Mouse (Mus musculus): ENCODE results near the gene Itgb6. TPM values are rescaled to one million over a fixed set of nuclear protein-coding genes. Genes with fewer than 3 reads are reported as not detected.

The Itgb6 gene
- polyA plus RNA-seq (2014; fragmentation: Nextera tagmentation; extraction: Ambion mirVana), result 3.4 and 8.9 TPM in 2 replicates

- ATAC-seq (ENCODE audit: low FRiP score, low TSS enrichment), result no peak
- H3K36me3 ChIP-seq (ENCODE audit: control insufficient read depth, insufficient read depth, low read length), result no peaks in the 10 kb centered on the region
- no peaks in the 10 kb centered on the region for H3K27me3 ChIP-seq (ENCODE audit: control insufficient read depth, insufficient read depth, low read length)
- H3K4me3 ChIP-seq (ENCODE audit: low read length), result no peak within 1 kb of the TSS
- H3K4me2 ChIP-seq (replicated peaks; ENCODE audit: low read depth, low read length), result no peak within 1 kb of the TSS
- H3K27ac ChIP-seq (ENCODE audit: low read depth, low read length), result no peak within 1 kb of the TSS
- H3K9ac ChIP-seq (ENCODE audit: low read depth, low read length), result no peak within 1 kb of the TSS
- H3K9me3 ChIP-seq (ENCODE audit: control insufficient read depth, low read length), result no peaks in the 10 kb centered on the region
- H3K4me1 ChIP-seq (ENCODE audit: control insufficient read depth, insufficient read depth, low read length), result 0 out of 2 replicates have a peak, but pooled peaks cover 1% of the 10 kb centered on the region
- WGBS, result 77% methylated on average over 14 of the region's 14 CpGs
These were observed at the start of gene Itgb6 for GRCm38 (mm10) chr2:60722514-60722913. Gene Itgb6, minus strand, starts transcription at chr2:60722643.

- Histone ChIP-seq H3K4me1 (ENCODE audit: control insufficient read depth, insufficient read depth, low read length) (no peaks in the 10 kb centered on the region), H3K27ac (ENCODE audit: low read depth, low read length) (no peak overlapping the region), H3K9me3 (ENCODE audit: control insufficient read depth, low read length) (peaks cover 6% of the 10 kb centered on the region), H3K36me3 (ENCODE audit: control insufficient read depth, insufficient read depth, low read length) (peaks cover 56% of the 10 kb centered on the region), H3K4me3 (ENCODE audit: low read length) (no peak overlapping the region), H3K9ac (ENCODE audit: low read depth, low read length) (no peak overlapping the region), H3K27me3 (ENCODE audit: control insufficient read depth, insufficient read depth, low read length) (no peaks in the 10 kb centered on the region), H3K4me2 (replicated peaks; ENCODE audit: low read depth, low read length) (no peak overlapping the region)
- ATAC-seq (ENCODE audit: low FRiP score, low TSS enrichment), result no peak
- 71% methylated on average over 8 of the region's 8 CpGs for WGBS
These were observed 44.0 kb upstream of the Itgb6 start for GRCm38 (mm10) chr2:60766420-60766819.

- Histone ChIP-seq H3K27me3 (ENCODE audit: control insufficient read depth, insufficient read depth, low read length) (no peaks in the 10 kb centered on the region), H3K36me3 (ENCODE audit: control insufficient read depth, insufficient read depth, low read length) (peaks cover 46% of the 10 kb centered on the region; the same call in 1 of the 2 replicates), H3K4me3 (ENCODE audit: low read length) (no peak overlapping the region), H3K9ac (ENCODE audit: low read depth, low read length) (no peak overlapping the region), H3K4me1 (ENCODE audit: control insufficient read depth, insufficient read depth, low read length) (no peaks in the 10 kb centered on the region), H3K4me2 (replicated peaks; ENCODE audit: low read depth, low read length) (no peak overlapping the region), H3K27ac (ENCODE audit: low read depth, low read length) (no peak overlapping the region), H3K9me3 (ENCODE audit: control insufficient read depth, low read length) (no peaks in the 10 kb centered on the region)
- 83% methylated on average over 9 of the region's 9 CpGs for WGBS
- ATAC-seq (ENCODE audit: low FRiP score, low TSS enrichment), result no peak
These were observed 33.8 kb upstream of the Itgb6 start for GRCm38 (mm10) chr2:60756218-60756617.

- Histone ChIP-seq H3K4me3 (ENCODE audit: low read length) (no peak overlapping the region), H3K9ac (ENCODE audit: low read depth, low read length) (no peak overlapping the region), H3K9me3 (ENCODE audit: control insufficient read depth, low read length) (no peaks in the 10 kb centered on the region), H3K4me1 (ENCODE audit: control insufficient read depth, insufficient read depth, low read length) (no peaks in the 10 kb centered on the region), H3K27me3 (ENCODE audit: control insufficient read depth, insufficient read depth, low read length) (no peaks in the 10 kb centered on the region), H3K4me2 (replicated peaks; ENCODE audit: low read depth, low read length) (no peak overlapping the region), H3K27ac (ENCODE audit: low read depth, low read length) (no peak overlapping the region), H3K36me3 (ENCODE audit: control insufficient read depth, insufficient read depth, low read length) (peaks cover 41% of the 10 kb centered on the region; the same call in 1 of the 2 replicates)
- 96% methylated on average over 7 of the region's 7 CpGs for WGBS
- ATAC-seq (ENCODE audit: low FRiP score, low TSS enrichment), result no peak
These were observed 32.7 kb upstream of the Itgb6 start for GRCm38 (mm10) chr2:60755101-60755500.

- no peak overlapping the region for H3K4me2 ChIP-seq (replicated peaks; ENCODE audit: low read depth, low read length)
- ATAC-seq (ENCODE audit: low FRiP score, low TSS enrichment), result no peak
These were observed 28.8 kb upstream of the Itgb6 start for GRCm38 (mm10) chr2:60751274-60751673.

GRCm38 (mm10) chr2:60750591-60750990, 28.1 kb upstream of the Itgb6 start:
- no peaks in the 10 kb centered on the region for H3K9me3 ChIP-seq (ENCODE audit: control insufficient read depth, low read length)
- H3K4me3 ChIP-seq (ENCODE audit: low read length), result no peak overlapping the region
- H3K27ac ChIP-seq (ENCODE audit: low read depth, low read length), result no peak overlapping the region
- no peak for ATAC-seq (ENCODE audit: low FRiP score, low TSS enrichment)
- no peak overlapping the region for H3K4me2 ChIP-seq (replicated peaks; ENCODE audit: low read depth, low read length)
- no peak overlapping the region for H3K9ac ChIP-seq (ENCODE audit: low read depth, low read length)
- H3K4me1 ChIP-seq (ENCODE audit: control insufficient read depth, insufficient read depth, low read length), result no peaks in the 10 kb centered on the region
- peaks cover 19% of the 10 kb centered on the region; the same call in 1 of the 2 replicates for H3K36me3 ChIP-seq (ENCODE audit: control insufficient read depth, insufficient read depth, low read length)
- WGBS, result 91% methylated on average over 3 of the region's 3 CpGs
- H3K27me3 ChIP-seq (ENCODE audit: control insufficient read depth, insufficient read depth, low read length), result no peaks in the 10 kb centered on the region

More at GRCm38 (mm10) chr2:60751274-60751673, 28.8 kb upstream of the Itgb6 start:
- WGBS, result 94% methylated on average over 9 of the region's 9 CpGs
- no peak overlapping the region for H3K4me3 ChIP-seq (ENCODE audit: low read length)
- H3K27ac ChIP-seq (ENCODE audit: low read depth, low read length), result no peak overlapping the region
- H3K9me3 ChIP-seq (ENCODE audit: control insufficient read depth, low read length), result no peaks in the 10 kb centered on the region
- peaks cover 24% of the 10 kb centered on the region; the same call in 1 of the 2 replicates for H3K36me3 ChIP-seq (ENCODE audit: control insufficient read depth, insufficient read depth, low read length)
- H3K27me3 ChIP-seq (ENCODE audit: control insufficient read depth, insufficient read depth, low read length), result no peaks in the 10 kb centered on the region
- H3K9ac ChIP-seq (ENCODE audit: low read depth, low read length), result no peak overlapping the region
- no peaks in the 10 kb centered on the region for H3K4me1 ChIP-seq (ENCODE audit: control insufficient read depth, insufficient read depth, low read length)

GRCm38 (mm10) chr2:60748585-60748984, 26.1 kb upstream of the Itgb6 start:
- Histone ChIP-seq H3K9ac (ENCODE audit: low read depth, low read length) (no peak overlapping the region), H3K27me3 (ENCODE audit: control insufficient read depth, insufficient read depth, low read length) (no peaks in the 10 kb centered on the region), H3K4me3 (ENCODE audit: low read length) (no peak overlapping the region), H3K9me3 (ENCODE audit: control insufficient read depth, low read length) (no peaks in the 10 kb centered on the region), H3K4me2 (replicated peaks; ENCODE audit: low read depth, low read length) (no peak overlapping the region), H3K27ac (ENCODE audit: low read depth, low read length) (no peak overlapping the region), H3K4me1 (ENCODE audit: control insufficient read depth, insufficient read depth, low read length) (no peaks in the 10 kb centered on the region), H3K36me3 (ENCODE audit: control insufficient read depth, insufficient read depth, low read length) (peaks cover 5% of the 10 kb centered on the region; the same call in 1 of the 2 replicates)
- 89% methylated on average over 1 of the region's 1 CpGs for WGBS
- ATAC-seq (ENCODE audit: low FRiP score, low TSS enrichment), result no peak

- Histone ChIP-seq H3K27me3 (ENCODE audit: control insufficient read depth, insufficient read depth, low read length) (no peaks in the 10 kb centered on the region), H3K36me3 (ENCODE audit: control insufficient read depth, insufficient read depth, low read length) (no peaks in the 10 kb centered on the region; the same call in 1 of the 2 replicates), H3K4me3 (ENCODE audit: low read length) (no peak overlapping the region), H3K9ac (ENCODE audit: low read depth, low read length) (no peak overlapping the region), H3K9me3 (ENCODE audit: control insufficient read depth, low read length) (no peaks in the 10 kb centered on the region), H3K27ac (ENCODE audit: low read depth, low read length) (no peak overlapping the region), H3K4me2 (replicated peaks; ENCODE audit: low read depth, low read length) (no peak overlapping the region), H3K4me1 (ENCODE audit: control insufficient read depth, insufficient read depth, low read length) (no peaks in the 10 kb centered on the region)
- ATAC-seq (ENCODE audit: low FRiP score, low TSS enrichment), result peak; percentile 70
- WGBS, result 61% methylated on average over 3 of the region's 3 CpGs
These were observed 25.1 kb upstream of the Itgb6 start for GRCm38 (mm10) chr2:60747590-60747989.

- ATAC-seq (ENCODE audit: low FRiP score, low TSS enrichment), result no peak
- no peak overlapping the region for H3K4me3 ChIP-seq (ENCODE audit: low read length)
These were observed 22.2 kb upstream of the Itgb6 start for GRCm38 (mm10) chr2:60744674-60745073.

More at GRCm38 (mm10) chr2:60744674-60745073, 22.2 kb upstream of the Itgb6 start:
- no peaks in the 10 kb centered on the region for H3K9me3 ChIP-seq (ENCODE audit: control insufficient read depth, low read length)
- H3K27ac ChIP-seq (ENCODE audit: low read depth, low read length), result no peak overlapping the region
- H3K4me2 ChIP-seq (replicated peaks; ENCODE audit: low read depth, low read length), result no peak overlapping the region
- no peaks in the 10 kb centered on the region for H3K4me1 ChIP-seq (ENCODE audit: control insufficient read depth, insufficient read depth, low read length)
- H3K27me3 ChIP-seq (ENCODE audit: control insufficient read depth, insufficient read depth, low read length), result no peaks in the 10 kb centered on the region
- WGBS, result 87% methylated on average over 3 of the region's 3 CpGs
- H3K36me3 ChIP-seq (ENCODE audit: control insufficient read depth, insufficient read depth, low read length), result no peaks in the 10 kb centered on the region; the same call in 1 of the 2 replicates
- H3K9ac ChIP-seq (ENCODE audit: low read depth, low read length), result no peak overlapping the region

Measured in kidney, embryonic 14.5 days (tissue).